Mouse (Mus musculus): Measurements from ENCODE around the gene Astn2. TPM values are rescaled to one million over a fixed set of nuclear protein-coding genes. Genes with fewer than 3 reads are reported as not detected.

Gene Astn2
- polyA plus RNA-seq, 1 experiment from 2014 or later, result 0.15 TPM

GRCm38 (mm10) chr4:66397216-66397615 is 7.2 kb downstream of the Astn2 start:
- no peaks in the 10 kb centered on the region for H3K4me1 ChIP-seq (replicated peaks)
- H3K27ac ChIP-seq (ENCODE audit: poor library complexity, severe bottlenecking), result no peak overlapping the region
- no peaks in the 10 kb centered on the region for H3K36me3 ChIP-seq
- H3K9me3 ChIP-seq (replicated peaks), result no peaks in the 10 kb centered on the region
- H3K9ac ChIP-seq, result no peak overlapping the region
- no peak overlapping the region for H3K4me3 ChIP-seq
- no peak for ATAC-seq (ENCODE audit: insufficient number of reproducible peaks, low FRiP score)
- H3K27me3 ChIP-seq (replicated peaks), result peaks cover 20% of the 10 kb centered on the region
- no peak overlapping the region for H3K4me2 ChIP-seq

GRCm38 (mm10) chr4:66393294-66393693 is 11.1 kb downstream of the Astn2 start:
- Histone ChIP-seq H3K27me3 (replicated peaks) (no peaks in the 10 kb centered on the region), H3K4me3 (no peak overlapping the region), H3K9ac (no peak overlapping the region), H3K27ac (ENCODE audit: poor library complexity, severe bottlenecking) (no peak overlapping the region), H3K4me1 (replicated peaks) (no peaks in the 10 kb centered on the region), H3K4me2 (no peak overlapping the region), H3K36me3 (no peaks in the 10 kb centered on the region), H3K9me3 (replicated peaks) (no peaks in the 10 kb centered on the region)
- WGBS, result 63% methylated on average over 4 of the region's 4 CpGs
- no peak for ATAC-seq (ENCODE audit: insufficient number of reproducible peaks, low FRiP score)

GRCm38 (mm10) chr4:66390480-66390879 is 13.9 kb downstream of the Astn2 start:
- H3K27me3 ChIP-seq (replicated peaks), result no peaks in the 10 kb centered on the region
- H3K9me3 ChIP-seq (replicated peaks), result no peaks in the 10 kb centered on the region
- no peaks in the 10 kb centered on the region for H3K4me1 ChIP-seq (replicated peaks)
- no peak overlapping the region for H3K9ac ChIP-seq
- ATAC-seq (ENCODE audit: insufficient number of reproducible peaks, low FRiP score), result no peak
- no peak overlapping the region for H3K4me2 ChIP-seq
- no peaks in the 10 kb centered on the region for H3K36me3 ChIP-seq
- 22% methylated on average over 4 of the region's 4 CpGs for WGBS
- H3K27ac ChIP-seq (ENCODE audit: poor library complexity, severe bottlenecking), result no peak overlapping the region
- no peak overlapping the region for H3K4me3 ChIP-seq

- H3K27me3 ChIP-seq (replicated peaks), result no peaks in the 10 kb centered on the region
- H3K4me3 ChIP-seq, result no peak overlapping the region
- no peaks in the 10 kb centered on the region for H3K36me3 ChIP-seq
- whole genome bisulfite sequencing, result 29% methylated on average over 2 of the region's 2 CpGs
- H3K4me2 ChIP-seq, result no peak overlapping the region
- H3K27ac ChIP-seq (ENCODE audit: poor library complexity, severe bottlenecking), result no peak overlapping the region
- no peaks in the 10 kb centered on the region for H3K9me3 ChIP-seq (replicated peaks)
- no peaks in the 10 kb centered on the region for H3K4me1 ChIP-seq (replicated peaks)
- no peak for ATAC-seq (ENCODE audit: insufficient number of reproducible peaks, low FRiP score)
- H3K9ac ChIP-seq, result no peak overlapping the region
These were observed 25.8 kb downstream of the Astn2 start for GRCm38 (mm10) chr4:66378586-66378985.

GRCm38 (mm10) chr4:66370557-66371071 is 33.8 kb downstream of the Astn2 start:
- Histone ChIP-seq H3K4me2 (no peak overlapping the region), H3K9me3 (replicated peaks) (no peaks in the 10 kb centered on the region), H3K9ac (no peak overlapping the region), H3K27me3 (replicated peaks) (no peaks in the 10 kb centered on the region), H3K36me3 (no peaks in the 10 kb centered on the region), H3K27ac (ENCODE audit: poor library complexity, severe bottlenecking) (no peak overlapping the region), H3K4me1 (replicated peaks) (no peaks in the 10 kb centered on the region), H3K4me3 (no peak overlapping the region)
- ATAC-seq (ENCODE audit: insufficient number of reproducible peaks, low FRiP score), result no peak
- whole genome bisulfite sequencing, result 55% methylated on average over 3 of the region's 3 CpGs

DNA sequence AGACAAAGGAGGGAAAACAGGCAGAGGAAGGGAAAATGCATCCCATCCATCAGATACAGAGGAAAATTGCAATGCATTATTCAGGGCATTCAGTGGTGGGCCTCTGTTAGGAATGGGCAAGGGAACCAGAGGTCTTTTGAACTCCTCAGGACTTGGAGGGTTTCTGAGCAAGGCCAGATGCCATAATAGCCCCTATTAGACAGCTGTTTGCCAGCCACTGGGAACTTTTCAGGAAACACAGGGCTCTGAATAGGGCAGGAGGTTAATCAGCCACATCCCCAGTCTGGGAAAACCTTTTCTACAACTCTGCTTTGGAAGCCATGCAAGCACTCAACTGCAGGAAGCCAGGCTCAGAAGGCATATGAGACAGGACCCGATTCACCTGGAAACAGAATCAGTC is 38.9 kb downstream of the Astn2 start:
- Histone ChIP-seq H3K4me1 (replicated peaks) (no peaks in the 10 kb centered on the region), H3K36me3 (no peaks in the 10 kb centered on the region), H3K27ac (ENCODE audit: poor library complexity, severe bottlenecking) (no peak overlapping the region), H3K27me3 (replicated peaks) (no peaks in the 10 kb centered on the region), H3K9ac (no peak overlapping the region), H3K4me3 (no peak overlapping the region), H3K9me3 (replicated peaks) (no peaks in the 10 kb centered on the region), H3K4me2 (no peak overlapping the region)
- 79% methylated on average over 1 of the region's 1 CpGs for WGBS
- ATAC-seq (ENCODE audit: insufficient number of reproducible peaks, low FRiP score), result no peak

DNA sequence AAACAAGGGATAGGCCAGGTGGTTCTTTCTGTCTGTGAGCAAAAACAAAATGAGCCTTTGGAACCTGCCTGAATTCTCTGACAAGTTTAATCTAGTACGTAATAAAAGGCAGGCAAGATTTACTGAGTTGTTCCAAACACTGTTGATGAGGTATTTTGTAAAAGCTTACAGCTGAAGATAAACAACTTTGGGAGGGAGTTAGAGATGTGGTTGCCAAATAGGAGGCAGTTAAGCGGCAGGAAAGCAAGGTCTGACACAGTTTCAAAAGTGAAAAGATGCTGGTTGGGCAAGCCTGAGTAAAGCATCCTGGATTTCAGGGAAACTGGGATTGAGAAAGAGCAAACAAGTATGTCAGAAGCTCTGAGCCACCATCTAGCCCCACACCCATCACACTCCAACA is 59.8 kb downstream of the Astn2 start:
- Histone ChIP-seq H3K27me3 (replicated peaks) (no peaks in the 10 kb centered on the region), H3K4me2 (no peak overlapping the region), H3K9ac (no peak overlapping the region), H3K4me1 (replicated peaks) (no peaks in the 10 kb centered on the region), H3K4me3 (no peak overlapping the region), H3K27ac (ENCODE audit: poor library complexity, severe bottlenecking) (no peak overlapping the region), H3K9me3 (replicated peaks) (no peaks in the 10 kb centered on the region), H3K36me3 (no peaks in the 10 kb centered on the region)
- no peak for ATAC-seq (ENCODE audit: insufficient number of reproducible peaks, low FRiP score)
- WGBS, result 72% methylated on average over 2 of the region's 2 CpGs

- Histone ChIP-seq H3K4me1 (replicated peaks) (no peaks in the 10 kb centered on the region), H3K27me3 (replicated peaks) (no peaks in the 10 kb centered on the region), H3K36me3 (no peaks in the 10 kb centered on the region), H3K9me3 (replicated peaks) (no peaks in the 10 kb centered on the region), H3K4me3 (no peak overlapping the region), H3K9ac (no peak overlapping the region), H3K27ac (ENCODE audit: poor library complexity, severe bottlenecking) (no peak overlapping the region), H3K4me2 (no peak overlapping the region)
- ATAC-seq (ENCODE audit: insufficient number of reproducible peaks, low FRiP score), result no peak
- 68% methylated on average over 3 of the region's 3 CpGs for WGBS
These were observed 67.0 kb downstream of the Astn2 start for GRCm38 (mm10) chr4:66337443-66337842.

- H3K9ac ChIP-seq, result no peak overlapping the region
- no peak for ATAC-seq (ENCODE audit: insufficient number of reproducible peaks, low FRiP score)
- WGBS, result 35% methylated on average over 4 of the region's 4 CpGs
These were observed 73.7 kb downstream of the Astn2 start for GRCm38 (mm10) chr4:66330600-66331285.

DNA sequence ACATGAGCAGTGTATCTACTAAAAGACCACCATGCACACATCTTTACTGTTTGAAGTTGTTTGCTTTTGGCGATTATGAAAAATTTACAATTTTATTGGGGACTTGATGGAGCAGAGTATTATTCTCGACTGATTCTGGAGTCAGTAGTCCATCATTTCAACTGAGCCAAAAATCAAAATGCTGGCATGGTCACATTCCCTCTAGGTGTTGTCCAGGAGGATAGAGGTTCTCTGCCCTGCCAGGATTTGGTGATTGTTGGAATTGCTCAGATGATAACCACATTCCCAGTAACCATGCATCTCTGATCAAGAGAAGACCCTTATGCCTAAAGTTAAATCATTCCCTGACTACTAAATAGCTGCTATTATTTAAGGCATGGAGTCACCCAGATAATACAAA is 83.4 kb downstream of the Astn2 start:
- no peak overlapping the region for H3K4me3 ChIP-seq
- WGBS, result 78% methylated on average over 2 of the region's 2 CpGs
- no peaks in the 10 kb centered on the region for H3K4me1 ChIP-seq (replicated peaks)
- H3K4me2 ChIP-seq, result no peak overlapping the region
- H3K27ac ChIP-seq (ENCODE audit: poor library complexity, severe bottlenecking), result no peak overlapping the region
- H3K36me3 ChIP-seq, result no peaks in the 10 kb centered on the region
- H3K27me3 ChIP-seq (replicated peaks), result no peaks in the 10 kb centered on the region
- no peak for ATAC-seq (ENCODE audit: insufficient number of reproducible peaks, low FRiP score)
- no peak overlapping the region for H3K9ac ChIP-seq
- H3K9me3 ChIP-seq (replicated peaks), result no peaks in the 10 kb centered on the region

More at GRCm38 (mm10) chr4:66330600-66331285, 73.7 kb downstream of the Astn2 start:
- H3K4me1 ChIP-seq (replicated peaks), result no peaks in the 10 kb centered on the region
- H3K27me3 ChIP-seq (replicated peaks), result no peaks in the 10 kb centered on the region
- no peaks in the 10 kb centered on the region for H3K9me3 ChIP-seq (replicated peaks)
- H3K4me2 ChIP-seq, result no peak overlapping the region
- no peak overlapping the region for H3K4me3 ChIP-seq
- no peak overlapping the region for H3K27ac ChIP-seq (ENCODE audit: poor library complexity, severe bottlenecking)
- no peaks in the 10 kb centered on the region for H3K36me3 ChIP-seq

DNA sequence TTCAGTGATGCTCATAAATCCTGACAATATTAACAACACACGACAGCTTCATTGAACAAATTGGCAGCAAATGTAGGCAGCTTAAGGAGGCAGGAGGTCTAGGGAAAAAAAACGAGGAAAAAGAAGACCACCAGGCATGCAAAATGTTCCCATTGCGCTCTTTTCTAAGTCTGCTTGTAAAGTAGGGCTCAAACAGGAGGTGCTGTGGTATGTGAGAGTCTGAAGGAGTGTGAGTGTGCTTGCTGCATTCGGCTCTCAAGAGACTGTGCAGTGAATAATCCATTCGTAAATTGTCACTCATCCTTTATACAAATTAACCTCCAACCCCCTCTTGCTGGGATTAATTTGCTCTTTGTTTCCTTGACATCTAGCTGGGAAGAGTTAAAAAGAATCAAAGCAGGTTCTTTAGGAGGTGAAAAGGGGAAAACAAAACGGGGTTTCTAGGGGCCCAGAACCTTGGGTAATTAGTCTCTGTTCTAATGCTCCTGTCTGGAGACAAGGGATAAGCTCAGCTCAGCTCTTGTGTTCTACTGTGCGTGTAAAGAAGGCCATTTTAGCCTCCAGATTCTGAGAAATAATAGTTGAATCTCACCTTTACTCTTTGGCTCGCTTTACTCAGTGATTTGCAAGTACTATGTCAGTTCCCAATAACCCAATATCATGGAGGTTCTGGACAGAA is 89.5 kb downstream of the Astn2 start:
- H3K27me3 ChIP-seq (replicated peaks), result no peaks in the 10 kb centered on the region
- no peaks in the 10 kb centered on the region for H3K9me3 ChIP-seq (replicated peaks)
- no peaks in the 10 kb centered on the region for H3K36me3 ChIP-seq
- H3K4me3 ChIP-seq, result no peak overlapping the region
- H3K4me2 ChIP-seq, result no peak overlapping the region
- 50% methylated on average over 8 of the region's 8 CpGs for whole genome bisulfite sequencing
- ATAC-seq (ENCODE audit: insufficient number of reproducible peaks, low FRiP score), result no peak
- no peak overlapping the region for H3K27ac ChIP-seq (ENCODE audit: poor library complexity, severe bottlenecking)
- H3K9ac ChIP-seq, result no peak overlapping the region
- no peaks in the 10 kb centered on the region for H3K4me1 ChIP-seq (replicated peaks)

All from heart, embryonic 12.5 days (tissue).